Mouse (Mus musculus) heart, postnatal 14 days (tissue): ENCODE results near the gene Lrrc36. TPM values are rescaled to one million over a fixed set of nuclear protein-coding genes. Genes with fewer than 3 reads are reported as not detected.

Experiments used
- DNase-seq, 2 experiments: peaks; one replicate each; pipeline ENCODE4 v3.0.0; 2021 to 2022
- intact Hi-C: fragments of 180-260 bp; cut with DNase I; formaldehyde crosslinking; loops from one replicate; pipeline ENCODE4 v1.15.1; 2025
- total RNA-seq, 2 experiments: library from RNA; stranded (reverse); gene quantifications; 2 replicates each; pipeline ENCODE4 v1.2.3; 2021

The Lrrc36 gene
- total RNA-seq, 2 experiments from 2014 or later: 0.68 to 0.86 TPM

- peak; percentile 73 to 77 for DNase-seq
- intact Hi-C loops: loop anchor here (5.0 kb wide), 3 partner anchors 35 to 115 kb away; partner anchors contain the start of genes Kctd19 and Lrrc36
These were observed 63.5 kb downstream of the Lrrc36 start for GRCm38 (mm10) chr8:105476628-105477413.

GRCm38 (mm10) chr8:105477792-105478191 is 64.4 kb downstream of the Lrrc36 start:
- intact Hi-C loops: loop anchor here (5.0 kb wide), 3 partner anchors 35 to 115 kb away; partner anchors contain the start of genes Kctd19 and Lrrc36
- DNase-seq: no peak

- no peak for DNase-seq
- intact Hi-C loops: no loop called here
These were observed 67.6 kb downstream of the Lrrc36 start for GRCm38 (mm10) chr8:105481013-105481412.

DNA sequence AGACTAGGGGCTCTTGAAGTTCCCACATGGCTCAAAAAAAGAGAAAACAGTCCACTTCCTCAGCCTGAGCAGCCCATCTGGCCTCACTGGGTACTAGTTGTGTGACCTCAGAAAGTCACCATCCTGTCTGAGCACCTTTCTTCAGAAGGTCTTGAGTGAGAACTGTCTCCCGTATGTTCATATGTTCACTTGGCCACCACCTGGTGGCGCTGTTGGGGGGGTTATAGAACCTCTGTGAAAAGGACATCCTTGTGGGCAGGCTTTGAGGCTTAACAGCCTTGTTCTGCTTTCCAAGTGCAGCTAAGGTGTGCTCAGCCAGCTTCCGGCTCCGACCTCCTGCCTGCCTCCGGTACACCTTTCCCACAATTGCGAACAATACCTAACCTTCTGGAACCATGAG is 68.1 kb downstream of the Lrrc36 start:
- peak; percentile 32 to 59 for DNase-seq
- intact Hi-C loops: no loop called here

DNA sequence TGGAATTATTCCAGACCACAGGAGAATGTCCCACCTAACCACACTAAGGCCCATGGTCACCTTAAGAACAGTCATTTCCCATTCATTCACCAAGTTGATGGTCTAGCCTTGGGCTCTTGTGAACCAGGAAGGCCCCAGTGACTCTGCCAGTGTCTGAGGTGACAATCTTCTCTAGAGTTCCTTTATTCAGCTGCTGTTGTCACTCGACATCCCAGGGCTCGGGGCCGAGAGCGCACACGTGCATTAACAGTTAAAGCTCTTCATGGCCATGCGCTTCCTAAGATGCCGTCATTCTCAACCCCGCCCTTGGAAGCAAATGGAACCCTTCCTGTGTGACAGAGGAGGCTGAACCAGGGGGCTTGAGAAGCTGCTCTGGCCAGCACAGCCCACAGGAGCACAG is 68.8 kb downstream of the Lrrc36 start:
- DNase-seq: no peak

GRCm38 (mm10) chr8:105483212-105484029 is 70.0 kb downstream of the Lrrc36 start:
- intact Hi-C loops: loop anchor here (1.0 to 2.0 kb wide), 2 partner anchors 49 to 69 kb away; no protein-coding TSS in a partner anchor
- peak; percentile 70 to 79 for DNase-seq

More for the DNA sequence above, 68.8 kb downstream of the Lrrc36 start:
- intact Hi-C loops: loop anchor here (2.0 kb wide), 1 partner anchor 71 kb away; no protein-coding TSS in a partner anchor

DNA sequence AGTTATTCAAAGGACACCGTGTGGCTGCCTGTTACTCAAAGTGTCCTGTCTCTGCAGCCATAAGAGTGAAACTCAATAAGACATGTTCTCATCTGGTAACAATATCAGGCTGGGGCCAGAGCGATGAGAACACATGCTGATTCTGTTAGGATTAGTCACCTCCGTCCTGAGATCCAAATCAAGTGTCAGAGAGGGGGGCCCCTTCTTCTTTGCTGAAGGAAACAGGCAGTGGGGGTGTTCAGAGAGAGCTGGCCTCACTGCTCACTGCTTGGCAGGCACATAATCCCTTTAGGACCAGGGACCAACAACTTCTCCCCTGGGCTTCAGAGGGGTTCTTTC is 70.6 kb downstream of the Lrrc36 start:
- intact Hi-C loops: loop anchor here (1.0 kb wide), 1 partner anchor 48 kb away; no protein-coding TSS in a partner anchor
- DNase-seq: no peak

DNA sequence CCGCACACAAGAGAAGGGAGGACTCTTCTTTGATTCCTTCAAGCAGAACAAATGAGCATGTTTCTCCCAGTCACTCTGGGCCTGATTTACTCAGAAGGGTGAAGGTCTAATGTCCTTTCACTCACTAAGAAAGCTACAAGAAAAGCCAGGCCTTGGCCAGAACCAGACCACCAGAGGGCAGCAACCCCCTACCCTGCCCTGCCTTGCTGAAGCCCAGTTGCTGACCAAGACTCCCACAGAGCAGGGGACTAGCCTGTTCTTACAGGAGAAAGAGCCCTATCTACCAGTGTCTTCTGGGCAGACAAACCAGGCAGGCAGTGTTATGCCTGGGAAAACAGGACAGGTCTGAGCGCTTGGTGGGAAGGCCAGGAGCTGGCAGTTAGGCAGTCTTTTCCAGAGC is 71.0 kb downstream of the Lrrc36 start:
- intact Hi-C loops: loop anchor here (1.0 kb wide), 1 partner anchor 48 kb away; no protein-coding TSS in a partner anchor
- peak; percentile 75 to 80 for DNase-seq

GRCm38 (mm10) chr8:105488082-105488481 is 74.7 kb downstream of the Lrrc36 start:
- DNase-seq: no peak
- intact Hi-C loops: no loop called here

- intact Hi-C loops: no loop called here
- no peak for DNase-seq
These were observed 75.9 kb downstream of the Lrrc36 start for GRCm38 (mm10) chr8:105489281-105489680.

DNA sequence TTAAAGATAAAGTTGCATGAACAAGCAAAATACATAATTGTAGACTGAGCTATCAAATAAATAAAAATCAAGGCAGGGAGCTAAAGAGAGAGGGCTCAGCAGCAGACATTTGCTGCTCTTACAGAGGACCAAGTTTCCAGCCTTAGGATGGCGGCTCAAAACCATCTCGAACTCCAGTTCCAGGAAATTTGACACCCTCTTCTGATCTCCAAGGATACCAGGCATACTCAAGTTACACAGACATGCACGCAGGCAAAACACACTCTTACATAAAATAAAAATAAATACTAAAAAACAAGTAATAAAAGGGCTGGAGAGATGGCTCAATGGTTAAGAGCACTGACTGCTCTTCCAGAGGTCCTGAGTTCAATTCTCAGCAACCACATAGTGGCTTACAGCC is 80.1 kb downstream of the Lrrc36 start:
- DNase-seq: no peak
- intact Hi-C loops: no loop called here

DNA sequence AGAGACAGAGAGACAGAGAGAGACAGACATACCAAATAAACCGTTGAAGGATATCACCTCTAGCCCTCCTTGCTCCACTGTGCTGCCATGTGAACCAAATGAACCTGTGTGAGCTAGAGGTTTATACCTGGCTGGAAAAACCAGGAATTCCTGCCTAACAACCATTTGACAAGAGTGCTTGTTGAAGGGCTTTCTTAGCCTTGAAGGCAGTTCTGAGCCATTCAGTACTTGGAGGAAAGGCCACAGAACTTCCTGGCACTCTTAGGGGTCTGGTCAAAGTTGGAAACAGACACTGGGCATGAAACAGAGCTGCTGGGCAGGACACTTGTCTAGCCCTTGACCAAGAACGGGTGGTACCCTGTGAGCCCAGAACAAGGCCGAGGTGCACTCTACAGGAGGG is 81.2 kb downstream of the Lrrc36 start:
- DNase-seq: no peak
- intact Hi-C loops: no loop called here

GRCm38 (mm10) chr8:105495350-105496302 is 82.3 kb downstream of the Lrrc36 start:
- intact Hi-C loops: no loop called here
- no peak for DNase-seq

GRCm38 (mm10) chr8:105496439-105497180 is 83.2 kb downstream of the Lrrc36 start, which contains the start of gene Zdhhc1:
Gene Zdhhc1 (minus strand): TSS chr8:105496902.
- intact Hi-C loops: no loop called here
- DNase-seq: peak; percentile 90 to 95

GRCm38 (mm10) chr8:105499787-105500186 is 86.4 kb downstream of the Lrrc36 start:
- intact Hi-C loops: no loop called here
- no peak for DNase-seq

DNA sequence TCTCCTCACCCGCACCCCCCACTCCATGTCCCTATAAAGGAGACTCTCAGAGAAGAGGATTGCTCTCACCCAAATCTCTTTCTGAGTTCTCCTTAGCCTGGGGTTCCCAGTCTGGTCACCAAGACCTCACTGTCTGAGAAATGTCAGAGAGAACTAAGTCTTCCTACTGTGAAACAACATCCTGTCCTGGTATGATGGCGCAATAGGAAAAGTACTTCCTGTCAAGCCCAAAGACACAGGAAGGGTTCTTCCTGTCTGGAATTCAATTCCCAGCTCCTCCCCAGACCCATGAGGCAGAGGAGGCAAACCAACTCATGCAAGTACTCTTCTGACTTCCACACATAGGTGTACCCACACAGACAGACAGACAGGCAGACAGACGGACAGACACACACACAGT is 91.2 kb downstream of the Lrrc36 start:
- no peak for DNase-seq
- intact Hi-C loops: no loop called here

DNA sequence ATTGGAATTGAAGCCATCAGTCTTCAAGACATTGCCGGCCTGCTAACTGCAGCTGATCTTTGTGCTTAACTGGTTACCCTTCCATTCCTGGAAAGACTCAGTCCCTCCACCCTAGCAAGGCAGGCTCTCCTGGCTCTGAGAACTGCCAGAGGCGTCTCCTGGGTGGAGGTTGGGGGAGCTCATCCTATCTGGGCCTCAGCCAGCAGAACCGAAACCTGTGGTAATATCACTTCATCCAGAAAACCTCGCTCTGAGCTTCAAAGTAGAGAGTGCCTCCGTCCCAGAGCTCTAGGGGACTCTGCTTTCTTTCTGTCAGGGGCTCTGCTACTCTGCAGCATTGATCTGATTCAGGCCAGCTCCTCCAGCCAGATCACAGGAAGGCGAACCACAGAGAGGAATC is 93.6 kb downstream of the Lrrc36 start:
- intact Hi-C loops: no loop called here
- no peak for DNase-seq

- no peak for DNase-seq
- intact Hi-C loops: no loop called here
These were observed 95.4 kb downstream of the Lrrc36 start for GRCm38 (mm10) chr8:105508758-105509157.

DNA sequence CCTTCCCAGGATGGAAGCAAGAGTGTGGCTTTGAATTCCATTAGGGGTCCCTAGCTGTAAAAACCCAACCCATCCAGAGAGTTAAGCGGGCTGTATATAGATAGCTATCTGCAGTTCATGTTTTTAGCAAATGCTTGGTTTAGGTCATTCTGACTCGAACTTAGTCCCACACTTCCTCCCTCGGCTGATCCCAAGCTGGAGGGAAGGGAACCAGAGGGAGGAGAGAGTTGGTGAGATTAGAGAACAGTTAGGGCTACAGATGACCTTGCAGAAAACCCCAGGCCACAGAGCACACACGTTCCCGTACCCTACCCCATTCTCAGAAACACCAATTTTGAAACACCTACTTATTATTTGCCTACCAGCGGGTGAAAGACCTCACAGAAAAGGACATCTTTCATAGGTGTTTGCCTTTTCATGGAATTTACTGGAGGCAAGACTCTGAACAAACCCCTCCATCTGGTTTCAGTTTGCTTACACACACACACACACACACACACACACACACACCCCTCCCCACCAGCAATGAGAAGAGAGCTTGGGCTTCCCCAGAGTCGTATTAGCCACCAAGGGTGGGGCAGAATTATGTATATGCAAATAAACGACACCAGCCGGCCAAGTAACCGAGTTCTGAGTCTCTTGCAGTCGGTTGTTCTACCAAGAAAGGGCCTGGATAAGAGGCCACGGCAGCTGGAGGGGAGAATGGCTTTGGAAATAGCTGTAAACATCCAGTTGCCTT is 96.8 kb downstream of the Lrrc36 start:
- no peak for DNase-seq
- intact Hi-C loops: no loop called here
